26 mouse cellular contexts compared by ENCODE assay signal in the genomic region with DNA sequence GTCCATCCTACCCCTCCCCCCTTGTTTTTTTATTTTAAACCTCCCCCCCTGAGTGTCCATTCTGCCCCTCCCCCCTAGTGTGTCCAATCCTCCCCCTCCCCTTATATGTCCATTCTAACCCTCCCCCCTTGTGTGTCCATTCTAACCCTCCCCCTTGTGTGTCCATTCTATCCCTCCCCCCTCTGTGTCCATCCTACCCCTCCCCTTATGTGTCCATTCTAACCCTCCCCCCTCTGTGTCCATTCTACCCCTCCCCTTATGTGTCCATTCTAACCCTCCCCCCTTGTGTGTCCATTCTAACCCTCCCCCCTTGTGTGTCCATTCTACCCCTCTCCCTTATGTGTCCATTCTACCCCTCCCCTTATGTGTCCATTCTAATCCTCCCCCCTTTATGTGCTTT.
DNase-seq lines count a peak whose midpoint lies in the region; ATAC-seq and TF ChIP-seq lines count a peak whose summit lies in the region.
"Had no signal": no experiment of that assay in that cellular context is flagged by ENCODE, and none has a peak within 500 bp of the region (broad histone marks: within the 10 kb centered on the region; RNA-seq: fewer than 3 reads in every experiment).

No protein-coding gene starts in this region.

- TF ChIP-seq CTCF in G1E (IDR thresholded peaks at IDR 0.05; ENCODE audit: low read depth, low read length), result no peak

- 0 out of 2 replicates have a peak, but pooled peaks have one; percentile 52 for ATAC-seq in lung, embryonic 15.5 days (ENCODE audit: borderline replicate concordance, extremely low read depth, low FRiP score, low TSS enrichment)
- ATAC-seq in neural tube, embryonic 12.5 days (ENCODE audit: low FRiP score, low read depth), result peak; percentile 43; the same call in 1 of the 2 replicates
- no peak for ATAC-seq in neural tube, embryonic 15.5 days (ENCODE audit: low FRiP score)
- ATAC-seq in G1E (ENCODE audit: extremely low read depth, insufficient number of reproducible peaks, low FRiP score, poor library complexity, severe bottlenecking), result peak; percentile 15; the same call in 1 of the 2 replicates
- ATAC-seq: CD4-positive, CD25-positive, alpha-beta regulatory T cell, adult 4 months; forebrain, embryonic 14.5 days; forebrain, postnatal 0 days; hindbrain, postnatal 0 days; inflammation-experienced regulatory T-cells, adult 6 months; Patski had no signal

- H3K36me3 ChIP-seq in lung, embryonic 15.5 days, result no peaks in the 10 kb centered on the region
- peaks cover 16% of the 10 kb centered on the region; the same call in 1 of the 2 replicates for H3K36me3 ChIP-seq in neural tube, embryonic 12.5 days
- H3K36me3 ChIP-seq in neural tube, embryonic 15.5 days, result no peaks in the 10 kb centered on the region
- no peaks in the 10 kb centered on the region for H3K36me3 ChIP-seq in G1E (replicated peaks)
- H3K36me3 ChIP-seq: embryonic facial prominence, embryonic 12.5 days; embryonic facial prominence, embryonic 15.5 days; heart, embryonic 13.5 days had no signal

- H3K4me3 ChIP-seq in lung, embryonic 15.5 days, result no peak overlapping the region
- no peak overlapping the region for H3K4me3 ChIP-seq in neural tube, embryonic 12.5 days
- H3K4me3 ChIP-seq in neural tube, embryonic 15.5 days (replicated peaks), result no peak overlapping the region
- H3K4me3 ChIP-seq in G1E (ENCODE audit: low read depth, low read length), result no peak overlapping the region; the same call in 1 of the 2 replicates
- H3K4me3 ChIP-seq: embryonic facial prominence, embryonic 12.5 days; embryonic facial prominence, embryonic 15.5 days; gastrocnemius, adult 2 months; heart, embryonic 13.5 days had no signal

- H3K4me1 ChIP-seq in lung, embryonic 15.5 days, result no peaks in the 10 kb centered on the region
- H3K4me1 ChIP-seq in neural tube, embryonic 12.5 days, result no peaks in the 10 kb centered on the region
- no peaks in the 10 kb centered on the region for H3K4me1 ChIP-seq in neural tube, embryonic 15.5 days
- H3K4me1 ChIP-seq in G1E (ENCODE audit: insufficient read depth, low read depth, low read length), result no peaks in the 10 kb centered on the region
- H3K4me1 ChIP-seq: embryonic facial prominence, embryonic 12.5 days; embryonic facial prominence, embryonic 15.5 days; heart, embryonic 13.5 days had no signal

- no peaks in the 10 kb centered on the region for H3K9me3 ChIP-seq in lung, embryonic 15.5 days
- H3K9me3 ChIP-seq in neural tube, embryonic 12.5 days, result no peaks in the 10 kb centered on the region
- no peaks in the 10 kb centered on the region for H3K9me3 ChIP-seq in neural tube, embryonic 15.5 days (replicated peaks)
- no peaks in the 10 kb centered on the region for H3K9me3 ChIP-seq in G1E (replicated peaks)
- H3K9me3 ChIP-seq: embryonic facial prominence, embryonic 12.5 days; embryonic facial prominence, embryonic 15.5 days; heart, embryonic 13.5 days had no signal

- H3K9ac ChIP-seq in lung, embryonic 15.5 days, result no peak overlapping the region
- H3K9ac ChIP-seq in neural tube, embryonic 12.5 days, result no peak overlapping the region
- H3K9ac ChIP-seq in neural tube, embryonic 15.5 days (replicated peaks), result no peak overlapping the region
- H3K9ac ChIP-seq: embryonic facial prominence, embryonic 12.5 days; embryonic facial prominence, embryonic 15.5 days; forebrain, postnatal 0 days; heart, embryonic 13.5 days; hindbrain, embryonic 14.5 days had no signal

- H3K4me2 ChIP-seq in lung, embryonic 15.5 days, result no peak overlapping the region
- no peak overlapping the region for H3K4me2 ChIP-seq in neural tube, embryonic 12.5 days (replicated peaks)
- H3K4me2 ChIP-seq in neural tube, embryonic 15.5 days, result no peak overlapping the region
- H3K4me2 ChIP-seq: embryonic facial prominence, embryonic 12.5 days; embryonic facial prominence, embryonic 15.5 days; heart, embryonic 13.5 days; hindbrain, embryonic 14.5 days had no signal

- no peaks in the 10 kb centered on the region for H3K27me3 ChIP-seq in lung, embryonic 15.5 days
- no peaks in the 10 kb centered on the region for H3K27me3 ChIP-seq in neural tube, embryonic 12.5 days (replicated peaks)
- no peaks in the 10 kb centered on the region for H3K27me3 ChIP-seq in neural tube, embryonic 15.5 days (replicated peaks)
- peaks cover 8% of the 10 kb centered on the region; the same call in 1 of the 2 replicates for H3K27me3 ChIP-seq in G1E (ENCODE audit: insufficient read depth, low read length)
- H3K27me3 ChIP-seq: embryonic facial prominence, embryonic 12.5 days; embryonic facial prominence, embryonic 15.5 days; heart, embryonic 13.5 days had no signal

- DNase-seq in lung, postnatal 25 days (ENCODE audit: low spot score), result no peak
- DNase-seq in G1E (ENCODE audit: low spot score), result no peak
- DNase-seq in adrenal gland, postnatal 14 days, result no peak
- DNase-seq: adrenal gland, adult 2 months; adrenal gland, postnatal 25 days; cerebellum, adult 18-20 months; cerebellum, adult 9-10 months; cerebellum, postnatal 25 days; forebrain, postnatal 0 days; gastrocnemius, adult 2 months; gastrocnemius, postnatal 14 days; heart, adult 11 months; heart, postnatal 14 days; heart, postnatal 4 days had no signal

- no peak overlapping the region for H3K27ac ChIP-seq in lung, embryonic 15.5 days
- no peak overlapping the region for H3K27ac ChIP-seq in neural tube, embryonic 12.5 days
- no peak overlapping the region for H3K27ac ChIP-seq in neural tube, embryonic 15.5 days (replicated peaks)
- H3K27ac ChIP-seq: embryonic facial prominence, embryonic 12.5 days; embryonic facial prominence, embryonic 15.5 days; gastrocnemius, adult 2 months; heart, embryonic 13.5 days; hindbrain, embryonic 14.5 days; hindbrain, postnatal 0 days had no signal
